Mouse (Mus musculus): ENCODE measurements around the gene Ctc1.

- TF ChIP-seq CTCF (IDR thresholded peaks at IDR 0.05; ENCODE audit: borderline replicate concordance, insufficient read depth, low read length) (no peak), POLR2A (IDR thresholded peaks at IDR 0.05; ENCODE audit: low read depth, low read length) (peak; percentile 77)
These were observed 20.9 kb downstream of the Ctc1 start for GRCm38 (mm10) chr11:69036486-69037230.
